Mouse (Mus musculus) lung, embryonic 16.5 days (tissue): ENCODE results near the gene Shc4. TPM values are rescaled to one million over a fixed set of nuclear protein-coding genes. Genes with fewer than 3 reads are reported as not detected.

Source experiments
- ATAC-seq: fragments of 200-750 bp; cut with Nextera tagmentation; 2 replicates; pipeline ENCODE4 v1.8.0; 2017; ENCODE audit warnings: low read depth, mild to moderate bottlenecking, moderate library complexity
- H3K27ac ChIP-seq: fragments of 300-500 bp; sonication (generic); 2 replicates; pipeline ENCODE4 v1.5.1; 2014; ENCODE audit warnings: mild to moderate bottlenecking, control low read depth, low read length
- H3K27me3 ChIP-seq: fragments of 300-500 bp; sonication (generic); 2 replicates; pipeline ENCODE4 v1.6.1; 2014; ENCODE audit warnings: low read depth, low read length, mixed read lengths; ENCODE audit not compliant: control insufficient read depth, insufficient read depth
- H3K36me3 ChIP-seq: fragments of 300-500 bp; sonication (generic); 2 replicates; pipeline ENCODE4 v1.6.1; 2014; ENCODE audit warnings: low read length; ENCODE audit not compliant: control insufficient read depth, insufficient read depth
- H3K4me1 ChIP-seq: fragments of 300-500 bp; sonication (generic); replicated peaks from 2 replicates; pipeline ENCODE4 v1.6.1; 2014; ENCODE audit warnings: low read length, mixed read lengths; ENCODE audit not compliant: control insufficient read depth, insufficient read depth
- H3K4me2 ChIP-seq: fragments of 300-500 bp; sonication (generic); 2 replicates; pipeline ENCODE4 v1.6.1; 2014; ENCODE audit warnings: low read depth, low read length, control low read depth
- H3K4me3 ChIP-seq: fragments of 300-500 bp; sonication (generic); 2 replicates; pipeline ENCODE4 v1.5.1; 2014; ENCODE audit warnings: mild to moderate bottlenecking, low read length, control low read depth
- H3K9ac ChIP-seq: fragments of 300-500 bp; sonication (generic); 2 replicates; pipeline ENCODE4 v1.6.1; 2014; ENCODE audit warnings: low read length, control low read depth
- H3K9me3 ChIP-seq: fragments of 300-500 bp; sonication (generic); 2 replicates; pipeline ENCODE4 v1.6.1; 2016; ENCODE audit warnings: low read length; ENCODE audit not compliant: control insufficient read depth
- WGBS: fragments of 180-500 bp; shearing (Covaris S2); extraction: QIAGEN DNeasy Blood & Tissue Kit; methylation state at CpG from one replicate; pipeline ENCODE4 v1.1.7; 2014; 5-methylcytosine and 5-hydroxymethylcytosine counted together
- polyA plus RNA-seq: library from polyadenylated mRNA; unstranded; fragments of >200 nt; fragmentation: Nextera tagmentation; extraction: Ambion mirVana; gene quantifications from 2 replicates; pipeline ENCODE4 v1.2.1, GENCODE M21; 2015

The Shc4 gene
- polyA plus RNA-seq, 1 experiment from 2014 or later, result 1.2 TPM

DNA sequence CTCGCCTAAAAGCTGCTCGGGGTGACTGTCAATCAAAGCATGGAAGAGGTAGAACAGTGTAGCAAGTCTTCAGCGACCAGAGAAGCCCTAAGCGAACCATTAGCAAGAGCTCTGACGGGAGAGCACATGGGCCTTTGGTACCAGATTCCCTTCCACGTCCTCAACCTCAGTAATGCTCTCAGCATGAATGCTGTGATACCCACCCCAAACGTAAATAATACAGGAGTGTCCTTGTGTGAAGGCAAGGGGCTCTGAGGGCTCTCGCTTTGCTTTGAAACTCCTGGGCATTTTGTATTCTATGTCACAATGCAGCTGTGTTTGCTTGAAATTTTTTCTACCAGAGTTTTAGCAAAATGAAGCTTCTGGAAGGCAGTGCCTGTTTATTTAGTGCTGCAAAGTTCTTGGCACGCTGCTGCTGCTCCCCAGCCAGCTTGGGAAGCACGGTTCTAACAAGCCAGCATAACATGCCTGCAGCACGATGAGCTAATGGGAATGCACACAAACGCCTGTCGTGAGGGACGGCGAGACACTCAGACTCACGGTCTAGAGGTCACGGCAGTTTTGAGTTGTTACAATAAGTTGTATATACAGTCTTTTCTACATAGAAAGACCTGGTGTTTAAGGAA lies 117.6 kb downstream of the Shc4 start:
- Histone ChIP-seq H3K27ac (peak overlapping the region; percentile 85), H3K27me3 (no peaks in the 10 kb centered on the region), H3K9ac (no peak overlapping the region), H3K4me2 (no peak overlapping the region), H3K36me3 (peaks cover 21% of the 10 kb centered on the region), H3K4me1 (peaks cover 10% of the 10 kb centered on the region), H3K4me3 (no peak overlapping the region), H3K9me3 (no peaks in the 10 kb centered on the region)
- ATAC-seq, result peak; percentile 93
- WGBS, result 49% methylated on average over 17 of the region's 17 CpGs

DNA sequence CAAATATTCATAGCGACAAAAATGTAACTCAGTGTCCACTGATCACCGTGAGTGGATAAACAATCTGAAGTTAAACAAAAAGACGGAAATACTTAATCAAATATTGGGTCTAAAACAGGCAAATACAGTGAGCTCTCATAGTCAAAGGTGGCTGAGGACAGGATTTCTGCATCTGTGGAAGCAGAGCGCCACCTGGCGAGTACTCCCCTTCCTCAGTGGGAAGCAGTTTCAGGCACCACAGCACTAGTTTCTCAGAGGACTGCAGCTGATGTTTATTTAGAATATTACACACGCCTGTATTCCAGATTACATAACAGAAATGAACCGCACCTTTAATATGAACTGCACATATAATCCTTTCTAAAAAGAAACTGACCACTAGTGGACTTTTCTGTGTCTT lies 119.3 kb downstream of the Shc4 start:
- Histone ChIP-seq H3K36me3 (peaks cover 27% of the 10 kb centered on the region), H3K27ac (no peak overlapping the region), H3K9ac (no peak overlapping the region), H3K4me2 (no peak overlapping the region), H3K4me3 (no peak overlapping the region), H3K27me3 (no peaks in the 10 kb centered on the region), H3K9me3 (no peaks in the 10 kb centered on the region), H3K4me1 (peaks cover 10% of the 10 kb centered on the region)
- ATAC-seq, result 0 out of 2 replicates have a peak, but pooled peaks have one; percentile 35
- 40% methylated on average over 7 of the region's 7 CpGs for WGBS

DNA sequence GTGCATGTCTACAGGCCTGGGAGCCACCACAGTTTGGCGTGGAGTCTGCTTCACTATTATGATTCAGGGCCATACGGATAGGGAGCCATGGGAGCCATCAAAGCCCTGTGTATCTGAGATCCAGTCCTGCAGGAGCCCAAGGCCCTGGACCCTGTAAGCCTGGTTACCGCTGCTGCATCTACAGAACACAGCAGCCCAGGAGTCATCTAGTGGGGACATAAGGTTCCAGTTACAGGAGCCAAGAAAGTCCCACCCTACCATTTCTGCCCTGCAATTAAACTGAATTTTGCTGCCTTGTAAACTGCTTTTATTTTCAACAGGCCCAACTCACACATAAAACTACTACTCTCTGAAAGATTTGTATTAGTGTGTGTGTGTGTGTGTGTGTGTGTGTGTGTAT lies 121.0 kb downstream of the Shc4 start:
- Histone ChIP-seq H3K4me1 (peaks cover 10% of the 10 kb centered on the region), H3K4me2 (no peak overlapping the region), H3K9me3 (no peaks in the 10 kb centered on the region), H3K4me3 (no peak overlapping the region), H3K27ac (no peak overlapping the region), H3K27me3 (no peaks in the 10 kb centered on the region), H3K9ac (no peak overlapping the region), H3K36me3 (peaks cover 23% of the 10 kb centered on the region)
- WGBS, result 93% methylated on average over 3 of the region's 3 CpGs
- ATAC-seq, result no peak

DNA sequence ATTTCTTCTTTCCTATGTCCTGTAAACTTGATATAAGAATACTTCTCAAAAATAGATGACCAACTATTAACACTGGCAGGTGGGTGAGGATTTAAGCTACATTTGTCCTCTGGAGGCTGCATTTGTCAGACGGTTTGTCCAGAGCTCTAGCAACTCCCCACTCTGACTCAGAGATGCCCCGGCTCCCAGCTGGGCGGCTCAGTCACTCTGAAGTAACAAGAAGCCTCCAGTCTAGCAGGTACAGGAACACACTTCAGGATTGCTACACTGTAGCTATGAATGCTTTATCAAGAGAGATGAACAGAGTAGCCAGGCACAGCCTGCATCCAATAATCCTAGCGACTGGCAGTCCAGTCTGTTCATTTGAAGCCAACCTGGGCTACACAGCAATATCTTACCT lies 125.0 kb downstream of the Shc4 start:
- H3K4me1 ChIP-seq, result no peaks in the 10 kb centered on the region
- no peaks in the 10 kb centered on the region for H3K27me3 ChIP-seq
- H3K4me2 ChIP-seq, result no peak overlapping the region
- no peaks in the 10 kb centered on the region for H3K9me3 ChIP-seq
- ATAC-seq, result no peak
- H3K36me3 ChIP-seq, result peaks cover 36% of the 10 kb centered on the region
- no peak overlapping the region for H3K27ac ChIP-seq
- no peak overlapping the region for H3K4me3 ChIP-seq
- H3K9ac ChIP-seq, result no peak overlapping the region
- WGBS, result 79% methylated on average over 4 of the region's 4 CpGs

DNA sequence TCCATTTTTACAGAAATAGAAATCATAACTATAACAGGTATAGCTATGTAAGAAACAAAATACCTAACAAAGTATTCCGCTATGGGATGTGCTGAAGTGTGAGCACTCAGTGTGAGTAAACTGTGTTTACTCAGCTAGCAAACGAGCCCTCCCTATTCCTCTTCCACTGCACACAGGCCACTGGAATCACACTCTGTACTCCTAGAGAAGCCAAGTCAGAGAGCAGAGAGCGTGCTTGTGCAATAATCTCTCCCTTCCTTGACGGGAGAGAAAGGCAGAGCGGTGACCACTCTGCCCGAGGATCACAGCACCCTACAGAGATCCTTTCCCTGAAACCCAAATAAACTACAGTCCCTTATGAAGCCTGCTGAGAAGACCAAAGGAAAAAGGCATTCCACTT lies 125.7 kb downstream of the Shc4 start:
- H3K36me3 ChIP-seq, result peaks cover 35% of the 10 kb centered on the region
- H3K4me2 ChIP-seq, result no peak overlapping the region
- H3K4me1 ChIP-seq, result no peaks in the 10 kb centered on the region
- no peak overlapping the region for H3K27ac ChIP-seq
- no peaks in the 10 kb centered on the region for H3K9me3 ChIP-seq
- no peak overlapping the region for H3K9ac ChIP-seq
- WGBS, result 69% methylated on average over 6 of the region's 6 CpGs
- no peak overlapping the region for H3K4me3 ChIP-seq
- no peak; the same call in 1 of the 2 replicates for ATAC-seq
- H3K27me3 ChIP-seq, result no peaks in the 10 kb centered on the region

DNA sequence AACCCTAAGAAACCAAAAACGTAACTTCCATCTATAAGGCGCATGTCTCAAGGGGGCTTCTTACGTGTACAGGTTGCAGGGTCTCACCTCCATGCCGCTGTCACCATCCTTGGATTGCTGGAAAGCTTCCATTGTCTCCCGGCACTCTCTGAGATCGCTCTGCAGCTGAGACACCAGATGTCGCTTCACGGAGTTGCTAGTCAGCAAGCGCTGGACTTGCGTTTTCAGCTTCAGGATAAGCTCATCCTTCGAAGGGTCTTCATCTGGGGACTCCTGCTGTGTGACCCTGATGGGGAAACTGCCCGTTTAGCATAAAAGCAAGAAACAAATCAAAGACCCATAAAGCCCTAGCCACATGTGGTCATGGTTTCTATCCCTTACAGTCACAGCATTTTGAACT lies 129.2 kb downstream of the Shc4 start:
- Histone ChIP-seq H3K27me3 (no peaks in the 10 kb centered on the region), H3K27ac (no peak overlapping the region), H3K4me1 (no peaks in the 10 kb centered on the region), H3K9me3 (no peaks in the 10 kb centered on the region), H3K36me3 (peaks cover 25% of the 10 kb centered on the region), H3K4me3 (no peak overlapping the region), H3K9ac (no peak overlapping the region), H3K4me2 (no peak overlapping the region)
- no peak for ATAC-seq
- 94% methylated on average over 12 of the region's 12 CpGs for WGBS

DNA sequence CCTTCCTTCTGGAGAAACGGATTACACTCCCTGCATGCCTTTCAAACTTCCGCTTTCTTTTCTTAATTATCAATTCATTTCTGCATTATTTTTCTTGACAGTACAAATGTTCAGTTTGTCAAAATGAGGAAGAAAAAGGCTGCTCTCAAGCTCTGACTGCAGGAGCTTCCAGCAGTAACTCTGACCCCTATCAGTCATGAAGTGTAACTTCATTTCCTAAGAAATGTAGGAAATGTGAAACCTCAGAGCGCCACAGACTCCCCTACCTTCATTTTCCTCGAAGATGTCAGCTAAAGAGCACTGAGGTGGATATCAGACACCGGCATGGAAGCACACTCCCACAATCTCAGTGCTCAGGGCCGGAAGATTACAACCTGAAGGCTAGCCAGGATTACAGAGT lies 129.9 kb downstream of the Shc4 start:
- Histone ChIP-seq H3K4me1 (no peaks in the 10 kb centered on the region), H3K9ac (no peak overlapping the region), H3K4me3 (no peak overlapping the region), H3K36me3 (peaks cover 27% of the 10 kb centered on the region), H3K27ac (no peak overlapping the region), H3K4me2 (no peak overlapping the region), H3K27me3 (no peaks in the 10 kb centered on the region), H3K9me3 (no peaks in the 10 kb centered on the region)
- ATAC-seq, result no peak
- 82% methylated on average over 6 of the region's 6 CpGs for WGBS

DNA sequence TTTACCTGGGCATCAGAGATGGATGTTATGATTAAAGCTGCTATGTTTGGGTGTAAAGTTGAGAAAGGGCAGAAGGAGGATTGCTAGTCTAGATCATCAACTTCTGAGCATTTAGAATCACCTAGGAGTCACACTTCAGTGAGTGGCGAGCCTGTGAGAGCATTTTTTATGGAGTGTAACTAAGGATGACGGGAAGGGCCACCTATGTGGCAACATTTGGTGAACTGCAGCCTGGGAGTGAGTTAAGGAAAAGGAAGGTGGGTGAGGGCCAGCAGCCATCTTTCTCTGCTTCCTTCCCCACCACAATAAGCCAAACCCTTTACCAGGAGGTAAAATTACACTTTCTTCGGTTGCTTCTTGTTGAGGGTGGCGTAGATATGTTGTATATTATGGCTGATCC lies 132.1 kb downstream of the Shc4 start:
- Histone ChIP-seq H3K9me3 (no peaks in the 10 kb centered on the region), H3K36me3 (peaks cover 28% of the 10 kb centered on the region), H3K27ac (no peak overlapping the region), H3K4me2 (no peak overlapping the region), H3K4me1 (no peaks in the 10 kb centered on the region), H3K4me3 (no peak overlapping the region), H3K27me3 (no peaks in the 10 kb centered on the region), H3K9ac (no peak overlapping the region)
- ATAC-seq, result no peak
- WGBS, result 86% methylated on average over 4 of the region's 4 CpGs

DNA sequence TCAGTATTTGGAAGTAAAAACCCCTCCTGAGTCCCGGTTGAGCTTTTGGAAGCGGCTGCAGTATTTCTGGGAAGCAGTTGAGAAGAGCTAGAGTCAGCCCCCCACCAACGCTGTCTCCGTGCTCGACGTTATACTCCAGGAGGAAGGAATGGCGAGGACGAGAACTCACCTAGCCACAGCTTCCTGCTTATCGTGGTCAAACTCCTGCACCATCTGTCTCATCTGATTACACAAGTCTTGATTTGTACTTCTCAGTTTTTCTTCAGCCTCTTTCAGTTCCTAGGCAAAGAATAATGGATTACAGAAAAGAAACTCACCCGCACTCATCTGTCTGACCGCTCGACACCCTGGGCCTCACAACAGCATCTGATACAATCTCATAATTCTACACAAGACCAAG lies 134.7 kb downstream of the Shc4 start:
- H3K27me3 ChIP-seq, result no peaks in the 10 kb centered on the region
- ATAC-seq, result no peak
- H3K27ac ChIP-seq, result no peak overlapping the region
- H3K4me3 ChIP-seq, result no peak overlapping the region
- H3K36me3 ChIP-seq, result peaks cover 25% of the 10 kb centered on the region
- H3K9me3 ChIP-seq, result no peaks in the 10 kb centered on the region
- no peak overlapping the region for H3K9ac ChIP-seq
- WGBS, result 92% methylated on average over 12 of the region's 12 CpGs
- H3K4me2 ChIP-seq, result no peak overlapping the region
- H3K4me1 ChIP-seq, result no peaks in the 10 kb centered on the region

DNA sequence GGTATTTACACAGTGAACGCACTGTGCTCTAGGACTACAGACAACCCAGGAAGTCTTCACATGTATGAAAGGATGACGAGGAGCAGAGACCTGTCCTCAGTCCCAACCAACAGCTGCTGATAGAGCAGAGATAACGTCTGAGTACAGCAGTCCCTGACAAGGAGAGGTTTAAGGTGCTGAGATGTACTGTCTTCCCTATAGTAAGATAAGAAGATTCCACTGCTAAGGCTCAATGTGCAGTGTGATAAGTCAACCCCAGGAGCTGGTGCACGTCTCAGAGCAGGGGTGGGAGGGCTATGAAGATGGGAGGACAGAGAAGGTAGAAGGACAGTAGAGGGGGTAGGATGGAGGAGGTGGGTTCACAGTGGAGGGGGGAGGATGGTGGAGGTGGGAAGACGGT lies 142.9 kb downstream of the Shc4 start:
- H3K4me3 ChIP-seq, result no peak overlapping the region
- H3K4me2 ChIP-seq, result no peak overlapping the region
- H3K27ac ChIP-seq, result no peak overlapping the region
- H3K27me3 ChIP-seq, result no peaks in the 10 kb centered on the region
- 75% methylated on average over 5 of the region's 5 CpGs for whole genome bisulfite sequencing
- H3K9ac ChIP-seq, result no peak overlapping the region
- no peak for ATAC-seq
- no peaks in the 10 kb centered on the region for H3K9me3 ChIP-seq
- no peaks in the 10 kb centered on the region for H3K4me1 ChIP-seq
- H3K36me3 ChIP-seq, result peaks cover 32% of the 10 kb centered on the region
